Mouse (Mus musculus) hindbrain, embryonic 10.5 days (tissue): ENCODE measurements at regions not wholly inside any gene's neighbourhood (a gene's known extent, or its start where the extent isn't known, plus 50 kb on each side); places are given as distances from the start of the nearest gene placed in this dataset.

ENCODE experiments used
- DNase-seq: peaks from one replicate; pipeline ENCODE4 v3.0.0-alpha.2; 2017; ENCODE audit warnings: low spot score
- H3K27ac ChIP-seq: fragments of 300-500 bp; sonication (generic); 2 replicates; pipeline ENCODE4 v1.5.1; 2016; ENCODE audit warnings: mild to moderate bottlenecking, moderate library complexity
- H3K27me3 ChIP-seq: fragments of 300-500 bp; sonication (generic); 2 replicates; pipeline ENCODE4 v1.6.1; 2016; ENCODE audit warnings: mild to moderate bottlenecking; ENCODE audit not compliant: poor library complexity, insufficient read depth, severe bottlenecking
- H3K36me3 ChIP-seq: fragments of 300-500 bp; sonication (generic); 2 replicates; pipeline ENCODE4 v1.6.1; 2016; ENCODE audit warnings: mild to moderate bottlenecking, moderate library complexity
- H3K4me1 ChIP-seq: fragments of 300-500 bp; sonication (generic); replicated peaks from 2 replicates; pipeline ENCODE4 v1.6.1; 2016; ENCODE audit warnings: mild to moderate bottlenecking
- H3K4me3 ChIP-seq: fragments of 300-500 bp; sonication (generic); 2 replicates; pipeline ENCODE4 v1.5.1; 2016; ENCODE audit warnings: mild to moderate bottlenecking, moderate library complexity
- H3K9me3 ChIP-seq: fragments of 300-500 bp; sonication (generic); 2 replicates; pipeline ENCODE4 v1.6.1; 2016; ENCODE audit warnings: mild to moderate bottlenecking, moderate library complexity
- WGBS: fragments of 180-500 bp; shearing (Covaris S2); methylation state at CpG from one replicate; pipeline ENCODE4 v1.1.7; 2016; 5-methylcytosine and 5-hydroxymethylcytosine counted together

DNA sequence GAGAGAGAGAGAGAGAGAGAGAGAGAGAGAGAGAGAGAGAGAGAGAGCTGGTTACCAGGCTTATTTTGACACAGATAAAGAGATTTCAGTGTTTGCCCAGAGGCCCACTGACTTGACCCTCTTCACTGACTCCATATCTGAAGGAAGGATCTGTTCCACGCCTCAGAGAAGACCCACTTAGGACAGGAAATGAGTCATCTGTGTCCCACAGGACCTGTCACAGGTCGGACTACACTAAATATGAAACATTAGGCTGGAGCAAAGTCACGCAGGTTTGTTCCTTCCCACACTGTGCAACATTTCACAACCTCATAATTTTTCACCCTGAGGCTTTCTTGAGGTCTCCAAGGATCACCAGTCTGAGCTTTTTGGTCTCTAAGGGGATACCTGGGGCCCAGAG is 96.5 kb upstream of the Lpp start:
- no peaks in the 10 kb centered on the region for H3K27me3 ChIP-seq
- H3K27ac ChIP-seq: no peak overlapping the region
- no peaks in the 10 kb centered on the region for H3K4me1 ChIP-seq
- no peak overlapping the region for H3K4me3 ChIP-seq
- DNase-seq: no peak
- WGBS: 78% methylated on average over 3 of the region's 3 CpGs
- no peaks in the 10 kb centered on the region for H3K9me3 ChIP-seq
- H3K36me3 ChIP-seq: no peaks in the 10 kb centered on the region

DNA sequence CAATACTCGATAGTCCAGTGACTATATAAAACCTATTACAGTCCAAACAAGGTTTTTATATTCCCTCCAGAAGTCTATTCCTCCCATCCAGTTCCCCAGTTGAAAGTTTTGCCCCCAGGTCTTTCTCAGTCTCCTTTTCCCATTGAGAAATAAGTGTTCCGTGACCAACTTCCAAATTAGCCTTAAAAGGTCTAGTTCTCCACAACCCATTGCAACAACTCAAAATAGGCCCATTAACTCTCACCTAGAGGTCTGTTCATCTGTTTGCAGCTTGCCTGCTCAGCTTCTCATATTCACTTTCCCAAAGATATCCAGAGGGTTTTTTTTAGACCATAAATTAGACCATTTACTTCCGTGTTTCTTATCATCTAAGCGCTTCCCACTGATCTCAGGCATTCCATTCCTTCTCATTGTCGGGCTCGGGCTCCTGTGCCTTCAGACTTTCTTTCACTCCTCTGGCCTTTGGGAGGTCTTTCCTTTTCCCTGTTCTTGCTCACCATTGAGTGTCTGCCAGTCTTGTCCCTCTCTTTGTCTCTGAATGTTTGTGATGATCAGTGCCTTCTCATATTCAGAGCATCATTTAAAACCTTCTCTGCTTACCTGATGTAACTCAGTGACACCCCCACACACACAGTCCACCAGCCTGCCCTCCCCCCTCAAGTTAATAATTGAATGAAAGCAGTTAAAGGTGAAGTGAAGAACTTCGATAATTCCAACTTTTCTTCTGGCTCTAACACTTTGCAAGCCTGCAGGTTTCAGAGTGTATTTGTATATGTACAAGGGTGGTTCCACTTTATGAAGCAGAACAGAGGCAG is 97.5 kb upstream of the Lpp start:
- WGBS: 78% methylated on average over 7 of the region's 7 CpGs
- DNase-seq: no peak

DNA sequence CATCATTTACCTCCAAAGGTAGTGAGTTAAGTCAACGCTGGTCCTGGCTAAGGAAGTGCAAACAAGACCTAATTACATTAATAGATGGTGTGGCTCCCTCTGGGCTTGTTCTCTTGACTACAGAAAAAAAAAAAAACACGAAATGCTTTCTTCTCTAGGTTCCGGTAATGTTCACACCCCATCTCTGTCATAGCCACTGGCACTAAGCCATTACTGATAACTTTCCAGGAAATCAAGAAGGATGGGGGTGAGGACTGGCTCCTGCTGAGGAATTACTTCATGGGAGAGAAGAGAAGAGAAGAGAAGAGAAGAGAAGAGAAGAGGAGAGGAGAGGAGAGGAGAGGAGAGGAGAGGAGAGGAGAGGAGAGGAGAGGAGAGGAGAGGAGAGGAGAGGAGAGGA is 109.1 kb upstream of the Lpp start:
- Histone ChIP-seq H3K9me3 (no peaks in the 10 kb centered on the region), H3K27ac (no peak overlapping the region), H3K4me1 (peaks cover 9% of the 10 kb centered on the region; the same call in 1 of the 2 replicates), H3K36me3 (no peaks in the 10 kb centered on the region), H3K4me3 (no peak overlapping the region), H3K27me3 (no peaks in the 10 kb centered on the region)
- no peak for DNase-seq
- WGBS: 64% methylated on average over 3 of the region's 3 CpGs

More for the DNA sequence above, 97.5 kb upstream of the Lpp start:
- Histone ChIP-seq H3K36me3 (no peaks in the 10 kb centered on the region), H3K27me3 (no peaks in the 10 kb centered on the region), H3K4me3 (no peak overlapping the region), H3K27ac (no peak overlapping the region), H3K4me1 (no peaks in the 10 kb centered on the region), H3K9me3 (no peaks in the 10 kb centered on the region)

DNA sequence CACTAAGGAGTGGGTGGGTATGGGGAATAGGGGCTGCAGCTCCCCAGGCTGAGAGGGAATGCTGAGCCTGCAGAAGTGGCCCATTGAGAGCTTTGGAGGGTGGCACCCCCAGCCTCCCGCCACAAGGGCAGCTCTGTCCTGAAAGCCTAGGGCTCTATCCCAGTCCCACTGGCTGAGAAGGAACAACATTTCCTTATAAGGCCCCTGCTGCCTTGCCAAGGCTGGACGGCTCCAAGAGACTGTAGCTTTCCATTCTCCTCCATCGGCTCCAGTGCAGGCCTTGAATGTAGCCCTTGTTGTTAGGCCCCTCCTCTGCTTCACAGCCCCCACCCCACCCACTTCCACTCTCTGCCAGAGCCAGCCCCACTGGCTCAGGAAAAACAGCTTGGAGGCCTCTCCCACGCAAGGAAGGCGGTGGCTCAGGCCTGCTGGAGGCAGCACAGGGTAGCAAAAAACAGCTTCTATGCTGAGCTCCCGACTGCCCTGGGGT is 111.1 kb upstream of the Lpp start:
- Histone ChIP-seq H3K27ac (peak overlapping the region; percentile 56), H3K36me3 (no peaks in the 10 kb centered on the region), H3K4me3 (no peak overlapping the region), H3K27me3 (no peaks in the 10 kb centered on the region), H3K9me3 (no peaks in the 10 kb centered on the region), H3K4me1 (peaks cover 14% of the 10 kb centered on the region; the same call in 1 of the 2 replicates)
- DNase-seq: peak; percentile 48
- 22% methylated on average over 6 of the region's 6 CpGs for WGBS

DNA sequence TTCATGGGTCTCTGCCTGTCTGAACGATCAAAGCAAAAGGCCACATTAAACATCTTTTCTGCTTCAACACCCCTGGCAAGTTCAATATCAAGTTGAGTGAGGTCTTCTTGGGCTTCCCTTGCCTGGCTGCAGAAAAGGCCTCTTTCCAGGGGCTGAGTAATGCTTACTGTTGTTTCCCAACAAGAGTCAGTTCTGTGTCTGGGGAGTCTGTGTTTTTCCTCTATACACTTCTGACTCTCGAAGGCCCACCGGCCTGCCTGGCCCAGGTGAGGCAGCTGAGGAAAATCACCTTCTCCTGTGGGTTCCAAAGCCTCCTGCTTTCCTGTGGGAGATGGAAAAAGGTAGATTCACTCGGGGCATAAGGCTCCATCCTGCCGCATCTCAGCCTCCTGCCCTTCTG is 111.7 kb upstream of the Lpp start:
- Histone ChIP-seq H3K36me3 (no peaks in the 10 kb centered on the region), H3K9me3 (no peaks in the 10 kb centered on the region), H3K27ac (no peak overlapping the region), H3K4me3 (no peak overlapping the region), H3K4me1 (peaks cover 14% of the 10 kb centered on the region; the same call in 1 of the 2 replicates), H3K27me3 (no peaks in the 10 kb centered on the region)
- 77% methylated on average over 5 of the region's 5 CpGs for WGBS
- DNase-seq: no peak

DNA sequence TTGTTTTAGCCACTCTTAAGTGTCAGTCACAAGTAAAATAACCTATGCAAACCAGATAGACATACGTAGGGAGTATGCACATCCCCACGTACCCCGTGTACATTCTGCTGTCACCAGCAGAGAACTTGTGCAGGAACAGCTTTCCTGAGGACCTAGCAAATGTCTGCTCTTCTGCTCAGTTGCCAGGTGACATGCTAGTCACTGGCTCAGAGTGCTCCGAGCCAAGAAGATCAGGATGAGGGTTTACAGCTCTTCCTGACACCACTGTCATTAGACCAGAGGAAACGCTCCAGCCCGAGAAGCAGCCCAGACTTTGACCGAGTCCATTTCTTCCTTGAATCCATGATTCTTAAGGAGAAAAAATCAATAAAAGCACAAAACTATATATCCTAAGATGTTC is 115.5 kb upstream of the Lpp start:
- Histone ChIP-seq H3K36me3 (no peaks in the 10 kb centered on the region), H3K4me3 (no peak overlapping the region), H3K4me1 (peaks cover 14% of the 10 kb centered on the region; the same call in 1 of the 2 replicates), H3K9me3 (no peaks in the 10 kb centered on the region), H3K27me3 (no peaks in the 10 kb centered on the region), H3K27ac (no peak overlapping the region)
- no peak for DNase-seq
- WGBS: 91% methylated on average over 7 of the region's 7 CpGs

DNA sequence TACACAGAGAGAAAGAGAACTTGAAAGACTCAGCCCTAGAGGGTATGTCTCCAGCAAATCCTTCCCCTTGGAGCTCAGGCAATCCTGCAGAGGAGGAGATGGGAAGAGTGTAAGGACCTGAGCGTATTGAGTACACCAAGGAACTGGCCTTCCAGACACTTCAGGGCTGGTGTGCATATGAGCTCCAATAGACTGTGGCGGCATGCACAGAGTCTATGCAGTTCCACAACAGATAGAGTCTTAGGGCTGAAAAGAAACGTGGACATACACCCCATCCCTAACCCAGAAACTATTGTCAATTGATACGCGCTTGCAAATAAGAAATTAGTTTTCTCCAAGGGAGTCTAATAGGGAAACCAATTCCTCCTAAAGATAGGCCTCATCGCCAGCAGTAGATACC is 130.6 kb upstream of the Lpp start:
- no peaks in the 10 kb centered on the region for H3K4me1 ChIP-seq
- WGBS: 92% methylated on average over 6 of the region's 6 CpGs
- DNase-seq: no peak
- no peak overlapping the region for H3K4me3 ChIP-seq
- H3K27me3 ChIP-seq: no peaks in the 10 kb centered on the region
- no peaks in the 10 kb centered on the region for H3K9me3 ChIP-seq
- H3K27ac ChIP-seq: no peak overlapping the region
- no peaks in the 10 kb centered on the region for H3K36me3 ChIP-seq

DNA sequence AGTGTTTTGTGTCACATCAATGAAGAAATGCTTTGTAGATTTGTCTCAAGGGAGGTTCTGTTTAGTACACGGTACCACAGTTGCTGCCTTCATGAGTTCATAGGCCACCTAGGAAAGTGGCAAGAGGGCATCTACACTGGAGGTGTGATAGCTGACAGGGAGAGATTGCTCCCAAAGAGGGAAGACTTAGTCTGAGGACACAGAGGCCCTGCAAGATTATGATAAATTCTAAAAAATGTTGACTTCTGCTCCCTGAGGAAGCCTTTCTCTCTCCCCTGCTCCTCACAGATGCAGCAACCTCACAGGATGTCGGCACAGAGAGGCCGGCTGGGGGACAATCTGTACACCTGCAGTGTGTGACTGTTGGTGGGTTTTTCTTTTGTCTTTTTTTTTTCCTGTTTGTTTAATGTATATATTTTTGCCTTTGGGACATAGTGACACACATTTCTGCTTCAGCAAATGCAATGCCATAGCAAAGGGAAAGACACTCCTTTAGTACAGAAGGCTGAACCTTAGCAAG is 133.5 kb upstream of the Lpp start:
- Histone ChIP-seq H3K36me3 (no peaks in the 10 kb centered on the region), H3K27me3 (no peaks in the 10 kb centered on the region), H3K9me3 (no peaks in the 10 kb centered on the region), H3K4me1 (no peaks in the 10 kb centered on the region), H3K4me3 (no peak overlapping the region), H3K27ac (no peak overlapping the region)
- DNase-seq: no peak
- WGBS: 86% methylated on average over 3 of the region's 3 CpGs

DNA sequence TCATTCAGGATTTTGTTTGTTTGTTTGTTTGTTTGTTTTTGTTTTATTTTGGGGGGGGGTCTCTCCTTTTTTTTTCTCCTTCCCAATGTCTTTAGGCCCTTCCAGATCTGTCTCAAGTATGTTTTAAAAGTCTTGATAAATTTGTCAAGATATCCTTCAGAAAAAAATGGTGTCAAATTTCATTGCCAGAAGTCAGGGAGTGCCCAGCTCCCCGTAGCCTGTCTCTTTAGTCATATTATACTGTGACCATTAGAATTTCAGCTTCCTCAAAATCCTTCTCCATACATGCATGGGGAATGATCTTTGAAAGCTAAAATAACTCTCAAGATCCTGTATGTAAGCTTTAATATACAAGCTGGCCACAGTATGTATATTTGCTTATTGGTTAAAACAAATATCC is 134.3 kb upstream of the Lpp start:
- WGBS: 58% methylated on average over 1 of the region's 1 CpGs
- Histone ChIP-seq H3K9me3 (no peaks in the 10 kb centered on the region), H3K27ac (no peak overlapping the region), H3K4me1 (no peaks in the 10 kb centered on the region), H3K4me3 (no peak overlapping the region), H3K27me3 (no peaks in the 10 kb centered on the region), H3K36me3 (no peaks in the 10 kb centered on the region)
- no peak for DNase-seq

DNA sequence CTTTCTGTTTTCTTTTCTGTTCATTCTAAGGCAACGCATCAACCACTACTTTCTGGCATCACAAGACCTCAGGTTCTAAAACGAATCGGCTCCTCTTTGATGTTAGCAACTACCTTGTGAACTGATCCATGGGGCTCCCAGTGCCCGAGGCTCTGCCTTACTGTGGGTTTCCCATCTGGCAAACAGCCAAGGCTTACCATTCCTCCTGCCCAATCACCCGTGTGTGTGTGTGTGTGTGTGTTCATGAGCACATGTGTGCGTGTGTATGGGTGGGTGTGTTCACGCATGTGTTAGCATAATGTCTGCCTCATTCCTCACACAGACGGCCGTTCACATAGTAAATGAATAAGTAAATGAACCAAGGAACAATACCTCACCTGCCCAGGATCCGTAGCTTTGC is 138.3 kb upstream of the Lpp start:
- Histone ChIP-seq H3K36me3 (no peaks in the 10 kb centered on the region), H3K9me3 (no peaks in the 10 kb centered on the region), H3K4me3 (no peak overlapping the region), H3K4me1 (no peaks in the 10 kb centered on the region), H3K27me3 (no peaks in the 10 kb centered on the region), H3K27ac (no peak overlapping the region)
- WGBS: 86% methylated on average over 10 of the region's 10 CpGs
- no peak for DNase-seq

DNA sequence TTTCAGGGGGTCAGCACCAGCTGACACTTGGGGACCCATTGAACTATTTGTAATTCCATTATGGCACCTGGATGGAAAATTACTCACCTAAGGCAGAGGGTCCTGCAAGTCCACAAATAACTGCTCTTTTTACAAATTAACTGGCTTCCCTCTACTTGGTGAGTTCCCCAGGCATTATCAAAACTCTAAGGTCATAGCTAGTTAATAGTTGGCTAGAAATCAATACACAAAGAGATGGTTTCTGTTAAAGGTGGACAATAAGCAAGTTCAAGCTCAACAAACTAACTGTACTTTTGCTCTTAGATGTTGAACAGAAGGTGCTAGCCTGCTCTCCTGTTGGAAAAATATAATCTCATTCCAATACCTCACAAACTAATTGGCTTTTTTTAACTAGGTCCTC is 138.7 kb upstream of the Lpp start:
- Histone ChIP-seq H3K4me1 (no peaks in the 10 kb centered on the region), H3K27me3 (no peaks in the 10 kb centered on the region), H3K9me3 (no peaks in the 10 kb centered on the region), H3K4me3 (no peak overlapping the region), H3K27ac (no peak overlapping the region), H3K36me3 (no peaks in the 10 kb centered on the region)
- no peak for DNase-seq

DNA sequence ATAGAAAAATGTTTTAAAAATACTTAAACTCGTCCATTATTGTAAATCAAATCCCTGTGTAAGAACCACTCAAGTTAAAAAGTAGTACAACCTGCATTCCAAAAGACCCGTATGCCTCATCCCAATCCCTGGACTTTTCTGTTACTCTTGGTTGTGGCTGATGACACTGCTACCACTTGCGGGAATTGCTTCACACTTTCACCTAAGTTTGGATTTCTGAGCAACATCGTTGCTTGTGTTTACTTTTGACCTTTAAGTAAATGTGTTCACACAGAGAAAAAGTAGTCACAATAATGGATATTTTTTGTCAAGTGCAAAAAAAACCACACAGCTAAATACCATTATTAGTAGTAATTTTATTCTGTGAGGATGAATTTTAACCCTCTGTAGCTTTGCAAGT is 139.2 kb upstream of the Lpp start:
- WGBS: 86% methylated on average over 4 of the region's 4 CpGs
- Histone ChIP-seq H3K27ac (no peak overlapping the region), H3K4me3 (no peak overlapping the region), H3K4me1 (no peaks in the 10 kb centered on the region), H3K27me3 (no peaks in the 10 kb centered on the region), H3K36me3 (no peaks in the 10 kb centered on the region), H3K9me3 (no peaks in the 10 kb centered on the region)
- no peak for DNase-seq

DNA sequence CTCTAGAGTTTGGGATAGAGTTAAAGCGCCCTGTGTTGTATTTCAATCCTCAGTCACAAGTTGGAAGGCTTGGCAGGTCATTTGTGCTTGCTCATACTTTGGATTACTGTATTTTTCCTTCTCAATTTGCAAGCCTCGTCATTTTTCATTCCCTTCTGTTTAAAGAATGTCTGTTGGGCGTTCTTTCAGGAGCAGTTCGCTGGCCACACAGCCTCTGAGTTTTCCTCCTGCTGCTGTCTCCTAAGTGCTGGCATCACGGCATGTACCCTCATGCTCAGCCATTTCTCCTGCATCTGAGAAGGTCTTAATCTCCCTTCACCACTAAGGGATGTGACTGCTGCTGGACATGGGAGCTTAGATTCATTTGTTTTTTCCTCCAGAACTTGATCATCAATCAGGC is 146.0 kb upstream of the Lpp start:
- Histone ChIP-seq H3K27ac (no peak overlapping the region), H3K9me3 (no peaks in the 10 kb centered on the region), H3K4me3 (no peak overlapping the region), H3K27me3 (no peaks in the 10 kb centered on the region), H3K36me3 (no peaks in the 10 kb centered on the region), H3K4me1 (no peaks in the 10 kb centered on the region)
- DNase-seq: no peak
- 84% methylated on average over 5 of the region's 5 CpGs for WGBS
